Mouse (Mus musculus) cerebral cortex, adult 2 months (tissue): Measurements from ENCODE around the gene Tmem208.

ENCODE experiments used
- WGBS: fragments of 180-500 bp; shearing (Covaris S2); methylation state at CpG from one replicate; pipeline ENCODE4 v1.1.7; 2018; 5-methylcytosine and 5-hydroxymethylcytosine counted together

The Tmem208 gene

DNA sequence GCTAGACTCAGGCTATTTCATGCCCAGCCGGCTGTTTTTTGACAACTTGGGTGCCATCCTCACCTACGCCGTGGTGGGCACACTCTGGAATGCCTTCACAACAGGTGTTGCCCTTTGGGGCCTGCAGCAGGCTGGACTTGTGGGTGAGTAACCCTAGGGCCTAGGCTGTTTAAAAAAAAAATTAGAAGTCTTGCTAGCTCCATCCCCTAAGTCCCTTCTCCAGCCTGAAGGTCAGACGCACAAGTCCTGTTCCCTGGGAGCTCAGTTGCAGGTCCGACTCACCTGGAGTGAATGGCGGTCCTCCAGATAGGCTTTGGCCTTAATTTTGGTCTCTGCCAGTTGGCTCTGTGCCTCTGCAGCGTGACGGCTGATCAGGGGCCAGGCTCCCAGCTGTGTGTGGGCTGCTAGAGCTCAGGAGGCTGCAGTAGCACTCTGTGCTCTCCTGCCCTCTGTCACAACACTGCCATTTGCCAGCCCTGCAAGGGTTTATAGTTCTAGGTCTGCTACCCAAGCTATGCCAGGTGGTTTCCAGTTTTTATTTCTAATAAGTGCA lies 27.5 kb downstream of the Tmem208 start:
- 74% methylated on average over 8 of the region's 8 CpGs for WGBS

DNA sequence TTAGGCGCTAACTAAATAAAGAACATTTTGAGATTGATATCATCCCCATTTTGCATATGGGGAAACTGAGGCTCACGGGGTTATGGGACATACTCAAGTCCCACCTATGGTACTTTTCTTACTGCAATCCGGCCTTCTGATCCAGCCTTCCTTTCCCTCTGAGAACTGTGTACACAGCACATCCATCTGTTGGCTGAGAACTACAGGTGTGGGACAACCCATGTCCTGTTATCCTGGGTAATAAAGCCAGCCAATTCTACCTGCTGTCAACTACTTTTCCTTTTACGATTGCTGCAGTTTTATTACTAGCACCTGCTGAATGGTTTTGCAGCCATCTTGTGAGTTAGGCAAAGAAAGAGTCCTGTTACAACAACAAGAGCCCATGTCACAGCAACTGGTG lies 28.4 kb downstream of the Tmem208 start:
- 95% methylated on average over 4 of the region's 4 CpGs for WGBS

DNA sequence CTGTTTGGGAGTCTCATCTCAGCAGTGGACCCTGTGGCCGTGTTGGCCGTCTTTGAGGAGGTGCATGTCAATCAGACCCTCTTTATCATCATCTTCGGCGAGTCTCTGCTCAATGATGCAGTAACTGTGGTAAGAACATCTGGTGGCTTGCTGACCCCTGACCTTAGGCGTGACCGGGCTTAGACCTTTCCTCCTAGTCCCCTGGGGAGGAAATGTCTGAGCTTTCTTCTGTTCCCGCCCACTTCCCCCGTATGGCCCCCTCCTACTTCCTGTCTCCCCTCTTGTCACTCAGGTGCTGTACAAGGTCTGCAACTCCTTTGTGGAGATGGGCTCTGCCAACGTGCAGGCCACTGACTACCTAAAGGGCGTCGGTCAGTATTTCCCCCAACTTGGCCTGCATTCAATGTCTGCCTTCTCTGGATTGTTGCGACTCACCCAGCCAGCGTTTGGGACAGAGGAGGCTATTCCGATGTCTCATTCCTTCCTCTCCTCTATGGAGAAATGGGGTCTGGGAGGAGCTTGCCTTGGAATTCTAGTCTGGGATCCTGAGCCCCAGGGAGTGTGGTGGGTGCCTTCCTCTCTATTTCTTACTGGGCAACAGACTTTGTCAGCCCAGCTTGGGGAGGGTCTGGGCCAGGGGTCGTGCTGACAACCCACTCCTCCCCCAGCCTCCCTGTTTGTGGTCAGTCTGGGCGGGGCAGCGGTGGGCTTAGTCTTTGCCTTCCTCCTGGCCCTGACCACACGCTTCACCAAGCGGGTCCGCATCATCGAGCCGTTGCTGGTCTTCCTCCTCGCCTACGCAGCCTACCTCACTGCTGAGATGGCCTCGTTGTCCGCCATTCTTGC lies 29.2 kb downstream of the Tmem208 start:
- 84% methylated on average over 26 of the region's 26 CpGs for WGBS

DNA sequence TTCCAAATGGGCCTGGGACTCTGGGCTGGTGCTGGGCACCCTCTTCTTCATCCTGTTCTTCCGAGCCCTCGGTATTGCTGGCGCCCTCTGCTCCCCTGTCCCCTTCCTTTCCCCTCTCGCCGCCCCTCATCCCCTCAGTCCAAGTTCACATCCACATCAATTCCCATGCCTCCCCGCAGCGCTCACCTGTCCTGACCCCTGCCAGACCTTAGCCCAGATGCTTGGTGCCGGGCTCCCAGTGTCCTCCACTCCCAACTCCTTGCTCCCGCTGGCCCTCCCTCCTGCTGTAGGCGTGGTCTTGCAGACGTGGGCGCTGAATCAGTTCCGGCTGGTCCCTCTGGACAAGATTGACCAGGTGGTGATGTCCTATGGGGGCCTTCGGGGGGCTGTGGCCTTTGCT lies 30.5 kb downstream of the Tmem208 start:
- 91% methylated on average over 14 of the region's 14 CpGs for WGBS

DNA sequence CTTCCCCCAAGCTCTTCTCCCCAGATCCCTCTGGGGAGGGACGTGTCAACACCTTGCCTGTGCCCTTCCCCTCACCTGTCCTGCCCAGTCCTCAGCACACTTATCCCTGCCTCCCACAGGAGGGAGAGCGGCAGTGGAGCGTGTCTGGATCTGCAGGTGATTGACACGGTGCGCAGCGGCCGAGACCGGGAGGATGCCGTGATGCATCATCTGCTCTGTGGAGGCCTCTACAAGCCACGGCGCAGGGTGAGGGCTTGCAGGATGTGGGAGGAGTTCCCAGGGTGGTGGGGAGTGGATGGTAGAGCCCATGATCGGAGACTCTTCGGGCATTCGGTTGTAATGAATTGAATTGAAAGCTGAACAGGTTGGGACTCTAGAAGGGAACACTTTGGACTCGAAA lies 33.1 kb downstream of the Tmem208 start:
- 89% methylated on average over 15 of the region's 15 CpGs for WGBS

DNA sequence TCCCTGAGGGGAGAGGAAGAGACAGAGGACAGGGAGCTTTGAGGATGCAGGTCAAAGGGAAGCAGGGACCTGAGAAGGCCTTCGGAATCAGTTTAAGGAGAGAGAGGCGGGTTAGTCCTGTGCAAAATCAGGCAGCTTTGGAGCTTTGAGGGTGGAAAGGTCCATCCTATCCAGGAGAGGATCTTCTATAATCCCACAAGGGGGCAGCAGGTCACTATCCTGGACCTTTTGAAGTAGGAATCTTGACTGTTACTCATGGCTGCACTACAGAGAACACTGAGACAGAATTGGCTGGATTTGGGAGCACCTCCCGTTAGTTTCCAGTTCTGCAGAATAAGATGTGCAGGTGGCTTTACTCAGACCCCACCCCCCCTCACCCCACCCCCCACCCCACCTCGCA lies 33.5 kb downstream of the Tmem208 start:
- 58% methylated on average over 4 of the region's 4 CpGs for WGBS

DNA sequence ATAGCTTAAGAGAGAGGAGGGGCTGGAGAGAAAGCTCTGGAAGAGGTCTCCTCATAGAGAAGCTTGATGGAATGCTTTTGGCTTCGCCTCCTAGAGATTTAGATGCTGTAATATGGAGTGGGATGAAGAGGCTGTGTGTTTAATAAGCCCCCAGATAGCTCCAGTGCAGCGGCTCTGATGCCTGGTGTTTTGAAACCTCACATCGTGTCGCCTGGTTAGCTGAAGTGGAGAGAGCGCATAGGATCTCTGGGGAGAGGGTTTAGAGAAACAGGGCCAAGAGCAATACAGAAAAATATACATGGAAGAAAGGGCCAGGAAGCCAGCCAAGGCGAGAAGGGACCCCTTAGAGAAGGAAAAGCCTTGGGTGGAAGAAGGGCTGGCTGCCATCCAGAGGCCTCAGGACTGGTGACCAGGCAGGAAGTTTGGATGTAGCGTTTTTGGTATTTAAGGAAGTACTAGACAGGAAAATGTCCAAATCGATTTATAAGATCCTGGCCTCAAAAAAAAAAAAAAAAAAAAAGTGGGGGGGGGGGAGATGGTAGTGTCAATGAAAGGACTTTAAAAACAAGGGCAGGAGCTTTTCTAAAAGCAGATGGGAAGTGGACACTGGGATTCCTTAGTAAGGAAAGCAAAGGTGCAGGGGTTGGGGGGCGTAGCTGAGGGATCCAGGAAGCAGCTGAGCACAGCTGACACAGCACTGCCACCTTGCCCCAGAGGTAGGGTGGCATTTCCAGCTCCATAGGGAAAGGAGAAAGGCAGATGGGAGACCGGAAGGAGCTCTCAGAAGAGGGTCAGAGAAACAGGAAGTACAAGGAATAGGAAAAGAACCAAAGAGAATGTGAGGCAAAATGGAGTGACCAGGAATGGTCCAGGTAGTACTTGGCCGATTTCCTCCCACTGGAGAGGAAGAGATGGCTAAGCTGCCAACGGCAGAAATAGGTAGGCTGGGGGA lies 35.9 kb downstream of the Tmem208 start:
- WGBS: 68% methylated on average over 12 of the region's 12 CpGs

DNA sequence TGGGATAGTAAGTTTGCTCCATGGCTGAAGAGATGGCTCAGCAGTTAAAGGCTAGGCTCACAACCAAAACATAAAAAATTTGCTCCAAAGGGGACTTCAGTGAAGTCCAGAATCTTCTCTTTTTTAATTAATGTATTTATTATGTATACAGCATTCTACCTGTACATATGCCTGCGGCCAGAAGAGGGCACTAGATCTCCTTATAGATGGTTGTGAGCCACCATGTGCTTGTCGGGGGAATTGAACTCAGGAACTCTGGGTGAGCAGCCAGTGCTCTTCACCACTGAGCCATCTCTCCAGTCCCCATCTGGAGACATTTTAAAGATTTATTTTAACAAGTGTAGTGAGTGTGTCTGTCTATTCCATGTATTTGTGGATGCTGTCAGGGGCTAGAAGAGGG lies 41.0 kb downstream of the Tmem208 start:
- 81% methylated on average over 2 of the region's 2 CpGs for WGBS

DNA sequence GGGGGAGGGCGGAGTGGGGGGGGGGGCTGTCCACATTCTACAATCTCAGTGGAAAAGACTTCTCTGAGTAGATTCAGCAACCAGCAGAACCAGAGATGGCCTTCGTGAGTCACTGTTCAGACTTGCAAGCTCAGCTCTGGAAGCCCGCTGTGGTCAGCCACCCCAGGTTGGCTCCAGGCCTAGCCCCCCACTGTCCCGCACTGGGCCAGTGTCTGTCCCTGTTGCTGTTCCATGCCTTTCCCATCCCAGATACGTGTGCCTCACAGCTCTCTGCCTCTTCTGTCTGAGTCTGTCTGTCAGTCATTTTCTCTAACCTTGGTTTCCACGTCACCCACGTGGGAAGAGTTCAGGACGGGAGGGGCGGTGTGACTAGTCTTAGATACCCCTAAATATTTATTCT lies 46.3 kb downstream of the Tmem208 start:
- 80% methylated on average over 9 of the region's 9 CpGs for WGBS

DNA sequence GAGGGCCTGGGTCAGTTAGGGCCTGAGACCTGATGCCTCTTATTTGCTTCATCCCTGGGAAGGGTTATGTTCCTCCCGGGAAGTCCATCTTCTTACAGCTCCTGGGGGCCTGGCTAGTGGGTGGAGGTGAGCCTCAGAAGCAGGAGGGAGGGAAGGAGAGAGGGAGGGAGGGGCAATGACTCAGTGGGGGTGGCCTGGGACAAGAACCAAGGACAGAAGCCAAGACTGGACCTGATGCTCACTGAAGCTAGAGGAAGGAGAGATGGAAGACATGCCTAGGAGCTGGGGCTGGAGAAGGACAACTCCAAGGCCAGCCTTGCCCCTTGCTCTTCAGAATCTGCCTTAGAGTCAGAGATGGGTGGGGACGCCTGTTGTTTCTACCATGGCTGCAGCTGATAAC lies 46.9 kb downstream of the Tmem208 start, which contains the start of gene Plekhg4:
Gene Plekhg4 (plus strand): TSS at position 243 of the 400 bp plus-strand sequence.
- WGBS: 85% methylated on average over 2 of the region's 2 CpGs

DNA sequence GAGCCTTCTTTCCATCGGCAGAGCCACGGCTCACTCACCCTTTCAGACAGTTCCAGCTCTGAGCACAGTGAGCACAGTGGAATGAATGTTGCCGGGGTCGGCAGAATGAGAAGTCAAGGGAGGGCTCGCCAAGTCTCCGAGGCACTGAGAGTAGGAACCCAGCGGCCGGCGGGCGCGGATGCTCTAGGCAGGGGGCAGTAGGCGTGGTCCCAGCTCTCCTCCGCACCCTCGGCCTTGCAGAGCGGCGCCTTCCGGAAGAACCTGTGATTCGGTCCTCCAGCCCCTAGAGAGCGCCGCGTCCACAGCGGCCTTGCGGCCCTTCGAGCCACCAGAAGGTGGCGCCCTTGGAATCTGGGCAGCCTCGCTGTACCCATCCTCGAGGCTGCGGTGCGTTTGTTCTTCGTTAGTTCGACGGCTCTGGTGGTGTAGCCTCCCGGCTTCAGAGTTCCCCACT lies 48.4 kb downstream of the Tmem208 start:
- 27% methylated on average over 33 of the region's 33 CpGs for WGBS

DNA sequence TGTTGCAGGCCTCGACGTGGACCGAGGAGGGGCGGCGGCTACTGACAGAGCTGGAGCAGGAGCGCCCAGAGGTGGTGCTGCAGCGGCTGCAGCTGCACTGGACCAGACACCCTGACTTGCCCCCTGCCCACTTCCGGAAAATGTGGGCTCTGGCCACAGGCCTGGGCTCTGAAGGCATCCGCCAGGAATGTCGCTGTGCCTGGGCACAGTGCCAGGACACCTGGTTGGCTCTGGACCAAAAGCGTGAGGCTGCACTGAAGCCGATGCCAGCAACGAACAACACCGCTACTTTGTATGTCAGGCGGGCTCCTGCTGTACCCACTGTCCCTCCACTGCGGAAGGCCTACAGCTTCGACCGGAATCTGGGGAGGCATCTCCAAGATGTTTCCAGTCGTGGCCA lies 52.5 kb downstream of the Tmem208 start:
- 56% methylated on average over 19 of the region's 19 CpGs for WGBS

DNA sequence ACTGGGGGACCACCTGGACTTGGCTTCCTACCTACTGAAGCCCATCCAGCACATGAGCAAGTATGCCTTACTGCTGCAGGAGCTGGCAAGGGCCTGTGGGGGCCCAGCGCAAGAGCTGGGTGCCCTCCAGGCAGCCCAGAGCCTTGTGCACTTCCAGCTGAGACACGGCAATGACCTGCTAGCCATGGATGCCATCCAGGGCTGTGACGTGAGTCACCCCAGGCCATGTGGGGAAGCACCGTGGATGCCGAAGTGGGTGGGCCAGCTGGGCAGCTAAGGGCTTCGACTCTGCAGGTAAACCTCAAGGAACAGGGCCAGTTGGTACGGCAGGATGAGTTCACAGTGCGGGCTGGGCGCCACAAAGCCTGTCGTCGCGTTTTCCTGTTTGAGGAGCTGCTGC lies 54.2 kb downstream of the Tmem208 start:
- 91% methylated on average over 12 of the region's 12 CpGs for WGBS

DNA sequence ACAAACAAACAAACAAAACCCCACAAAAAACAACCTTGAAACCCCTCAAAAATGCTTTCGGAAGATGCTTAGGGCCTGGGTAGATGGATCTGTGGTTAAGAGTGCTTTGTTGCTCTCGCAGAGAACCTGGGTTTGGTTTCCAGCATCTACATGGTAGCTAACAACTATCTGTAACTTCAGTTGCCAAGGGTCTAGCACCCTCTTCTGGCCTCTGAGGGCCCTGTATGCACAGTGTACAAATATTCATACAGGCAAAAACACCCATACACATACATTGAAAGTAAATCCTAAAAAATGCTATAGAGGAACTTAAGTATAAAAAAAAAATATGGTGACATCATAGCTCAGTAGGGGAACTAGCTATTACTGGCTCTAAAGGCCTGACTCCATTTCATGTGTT lies 57.9 kb downstream of the Tmem208 start:
- WGBS: 97% methylated on average over 2 of the region's 2 CpGs
